Mouse (Mus musculus): ENCODE results near the gene Bcl6. TPM values are rescaled to one million over a fixed set of nuclear protein-coding genes. Genes with fewer than 3 reads are reported as not detected.

The Bcl6 gene
- polyA plus RNA-seq, 1 experiment = 47.5 TPM

- no peak overlapping the region for H3K27ac ChIP-seq (ENCODE audit: insufficient read depth, low read depth, low read length)
- peaks cover 17% of the 10 kb centered on the region for H3K4me1 ChIP-seq (ENCODE audit: control insufficient read depth, insufficient read depth, low read length)
- TF ChIP-seq POLR2A (IDR thresholded peaks at IDR 0.05; ENCODE audit: borderline replicate concordance, low read depth, low read length) (no peak), CTCF (IDR thresholded peaks at IDR 0.05; ENCODE audit: low read depth, low read length) (no peak)
- H3K4me3 ChIP-seq (ENCODE audit: insufficient read depth, low read length) = no peak overlapping the region
These were observed 3.4 kb upstream of the Bcl6 start for GRCm38 (mm10) chr16:23991846-23992580.

- H3K27ac ChIP-seq (ENCODE audit: insufficient read depth, low read depth, low read length) = no peak overlapping the region
- peak; percentile 82 for TF ChIP-seq CTCF (IDR thresholded peaks at IDR 0.05; ENCODE audit: low read depth, low read length)
- TF ChIP-seq POLR2A (IDR thresholded peaks at IDR 0.05; ENCODE audit: borderline replicate concordance, low read depth, low read length) = no peak
- peaks cover 17% of the 10 kb centered on the region for H3K4me1 ChIP-seq (ENCODE audit: control insufficient read depth, insufficient read depth, low read length)
- no peak overlapping the region for H3K4me3 ChIP-seq (ENCODE audit: insufficient read depth, low read length)
These were observed 2.5 kb upstream of the Bcl6 start for GRCm38 (mm10) chr16:23991170-23991569.

GRCm38 (mm10) chr16:23990161-23990970, 1.7 kb upstream of the Bcl6 start:
- TF ChIP-seq CTCF (IDR thresholded peaks at IDR 0.05; ENCODE audit: low read depth, low read length) (no peak), POLR2A (IDR thresholded peaks at IDR 0.05; ENCODE audit: borderline replicate concordance, low read depth, low read length) (no peak)
- Histone ChIP-seq H3K4me3 (ENCODE audit: insufficient read depth, low read length) (no peak overlapping the region), H3K27ac (ENCODE audit: insufficient read depth, low read depth, low read length) (no peak overlapping the region), H3K4me1 (ENCODE audit: control insufficient read depth, insufficient read depth, low read length) (peaks cover 19% of the 10 kb centered on the region)

GRCm38 (mm10) chr16:23989209-23990160, 833 bp upstream of the Bcl6 start:
- no peak for TF ChIP-seq CTCF (IDR thresholded peaks at IDR 0.05; ENCODE audit: low read depth, low read length)
- no peak for TF ChIP-seq POLR2A (IDR thresholded peaks at IDR 0.05; ENCODE audit: borderline replicate concordance, low read depth, low read length)
- Histone ChIP-seq H3K4me3 (ENCODE audit: insufficient read depth, low read length) (peak overlapping the region; percentile 84), H3K27ac (ENCODE audit: insufficient read depth, low read depth, low read length) (no peak overlapping the region), H3K4me1 (ENCODE audit: control insufficient read depth, insufficient read depth, low read length) (peaks cover 18% of the 10 kb centered on the region)

GRCm38 (mm10) chr16:23988157-23988465, 541 bp downstream of the Bcl6 start:
- H3K4me1 ChIP-seq (ENCODE audit: control insufficient read depth, insufficient read depth, low read length) = peaks cover 13% of the 10 kb centered on the region
- H3K27ac ChIP-seq (ENCODE audit: insufficient read depth, low read depth, low read length) = peak overlapping the region; percentile 77; the same call in 1 of the 2 replicates
- peak overlapping the region; percentile 84 for H3K4me3 ChIP-seq (ENCODE audit: insufficient read depth, low read length)
- no peak for TF ChIP-seq CTCF (IDR thresholded peaks at IDR 0.05; ENCODE audit: low read depth, low read length)
- TF ChIP-seq POLR2A (IDR thresholded peaks at IDR 0.05; ENCODE audit: borderline replicate concordance, low read depth, low read length) = no peak

- peak overlapping the region; percentile 84 for H3K4me3 ChIP-seq (ENCODE audit: insufficient read depth, low read length)
- peaks cover 8% of the 10 kb centered on the region for H3K4me1 ChIP-seq (ENCODE audit: control insufficient read depth, insufficient read depth, low read length)
- peak overlapping the region; percentile 38; the same call in 1 of the 2 replicates for H3K27ac ChIP-seq (ENCODE audit: insufficient read depth, low read depth, low read length)
- no peak for TF ChIP-seq POLR2A (IDR thresholded peaks at IDR 0.05; ENCODE audit: borderline replicate concordance, low read depth, low read length)
- no peak for TF ChIP-seq CTCF (IDR thresholded peaks at IDR 0.05; ENCODE audit: low read depth, low read length)
These were observed 1.1 kb downstream of the Bcl6 start for GRCm38 (mm10) chr16:23987341-23988156.

- Histone ChIP-seq H3K4me3 (ENCODE audit: insufficient read depth, low read length) (peak overlapping the region; percentile 84), H3K27ac (ENCODE audit: insufficient read depth, low read depth, low read length) (peak overlapping the region; percentile 15; the same call in 1 of the 2 replicates), H3K4me1 (ENCODE audit: control insufficient read depth, insufficient read depth, low read length) (peaks cover 8% of the 10 kb centered on the region)
- TF ChIP-seq POLR2A (IDR thresholded peaks at IDR 0.05; ENCODE audit: borderline replicate concordance, low read depth, low read length) = no peak
- no peak for TF ChIP-seq CTCF (IDR thresholded peaks at IDR 0.05; ENCODE audit: low read depth, low read length)
These were observed 1.8 kb downstream of the Bcl6 start for GRCm38 (mm10) chr16:23986871-23987270.

GRCm38 (mm10) chr16:23986176-23986575, 2.5 kb downstream of the Bcl6 start:
- Histone ChIP-seq H3K4me3 (ENCODE audit: insufficient read depth, low read length) (peak overlapping the region; percentile 84), H3K4me1 (ENCODE audit: control insufficient read depth, insufficient read depth, low read length) (peaks cover 8% of the 10 kb centered on the region)

More at GRCm38 (mm10) chr16:23986176-23986575, 2.5 kb downstream of the Bcl6 start:
- peak overlapping the region; percentile 33 for H3K27ac ChIP-seq (ENCODE audit: insufficient read depth, low read depth, low read length)
- TF ChIP-seq CTCF (IDR thresholded peaks at IDR 0.05; ENCODE audit: low read depth, low read length) = no peak
- TF ChIP-seq POLR2A (IDR thresholded peaks at IDR 0.05; ENCODE audit: borderline replicate concordance, low read depth, low read length) = no peak

All from bone marrow macrophage, adult 2 months (primary cell).